ENCODE assay signal across 8 mouse cellular contexts in the genomic region with DNA sequence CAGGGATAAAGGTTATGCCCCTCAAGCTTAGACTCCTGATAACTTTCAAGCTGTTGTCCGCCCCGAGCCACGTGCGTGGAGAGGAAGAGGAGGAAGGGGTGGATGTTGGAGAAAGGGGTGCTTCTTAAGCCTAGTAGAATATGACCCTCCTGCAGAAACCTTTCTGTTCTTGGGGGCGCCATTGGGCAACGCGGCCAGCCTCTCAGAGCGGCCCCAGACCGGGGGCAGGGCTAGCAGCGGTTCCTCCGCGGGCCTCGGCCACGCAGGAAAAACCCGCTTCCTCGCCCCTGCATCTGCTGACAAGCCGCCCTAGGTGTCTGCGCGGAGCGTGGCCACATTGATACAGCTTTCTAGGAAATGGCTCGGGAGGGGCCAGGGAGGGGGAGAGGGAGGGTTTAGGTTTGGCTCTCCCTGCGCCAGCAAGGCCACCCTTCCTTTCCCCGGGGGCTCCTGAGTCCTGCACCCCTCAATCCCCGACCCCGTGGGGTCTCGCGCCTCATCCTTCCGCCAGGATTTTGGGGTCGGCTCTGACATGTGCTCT. TPM values are rescaled to one million over a fixed set of nuclear protein-coding genes. Genes with fewer than 3 reads are reported as not detected.
DNase-seq lines count a peak whose midpoint lies in the region; ATAC-seq lines count a peak whose summit lies in the region.

No protein-coding gene starts in this region.

- H3K4me1 ChIP-seq in embryonic facial prominence, embryonic 11.5 days (ENCODE audit: control insufficient read depth, insufficient read depth, low read length) = peaks cover 16% of the 10 kb centered on the region
- peaks cover 19% of the 10 kb centered on the region for H3K4me1 ChIP-seq in limb, embryonic 11.5 days (ENCODE audit: control insufficient read depth, insufficient read depth, low read length)
- H3K4me1 ChIP-seq in midbrain, embryonic 12.5 days = peaks cover 62% of the 10 kb centered on the region

- DNase-seq in urinary bladder, postnatal 25 days (ENCODE audit: low spot score) = peak; percentile 17
- no peak for DNase-seq in urinary bladder, postnatal 36 days (ENCODE audit: low spot score in 2 of 2)
- peak; percentile 67 for DNase-seq in embryonic facial prominence, embryonic 11.5 days (ENCODE audit: low spot score)
- peak; percentile 43 to 63 for DNase-seq in heart, postnatal 36 days
- peak; percentile 79 for DNase-seq in limb, embryonic 11.5 days (ENCODE audit: low spot score)
- peak; percentile 63 to 70 for DNase-seq in spleen, postnatal 36 days (ENCODE audit: low spot score in 2 of 2)
- DNase-seq in cerebellum, adult 11 months = no peak

- under 1% methylated on average over 28 of the region's 29 CpGs for WGBS in embryonic facial prominence, embryonic 11.5 days
- 0% methylated on average over 29 of the region's 29 CpGs for WGBS in limb, embryonic 11.5 days
- under 1% methylated on average over 29 of the region's 29 CpGs for WGBS in midbrain, embryonic 12.5 days

- H3K4me3 ChIP-seq in embryonic facial prominence, embryonic 11.5 days (ENCODE audit: low read depth, low read length) = peak overlapping the region; percentile 38
- peak overlapping the region; percentile 37 for H3K4me3 ChIP-seq in limb, embryonic 11.5 days (ENCODE audit: low read depth, low read length)
- peak overlapping the region; percentile 75 for H3K4me3 ChIP-seq in midbrain, embryonic 12.5 days

- H3K9me3 ChIP-seq in embryonic facial prominence, embryonic 11.5 days (replicated peaks; ENCODE audit: control insufficient read depth, low read length) = no peaks in the 10 kb centered on the region
- no peaks in the 10 kb centered on the region for H3K9me3 ChIP-seq in limb, embryonic 11.5 days (ENCODE audit: control insufficient read depth, low read length)
- no peaks in the 10 kb centered on the region for H3K9me3 ChIP-seq in midbrain, embryonic 12.5 days

- peak; percentile 3; the same call in 1 of the 2 replicates for ATAC-seq in embryonic facial prominence, embryonic 11.5 days (replicated peaks; ENCODE audit: insufficient number of reproducible peaks, low FRiP score, low TSS enrichment, low read depth)
- ATAC-seq in limb, embryonic 11.5 days (ENCODE audit: insufficient number of reproducible peaks, low FRiP score, low TSS enrichment, low read depth) = peak; percentile 6
- ATAC-seq in midbrain, embryonic 12.5 days (ENCODE audit: low FRiP score, low read depth) = peak; percentile 3; the same call in 1 of the 2 replicates

- intact Hi-C loops in heart, postnatal 36 days (cut with DNase I) = no loop called here

- peak overlapping the region; percentile 84 for H3K4me2 ChIP-seq in embryonic facial prominence, embryonic 11.5 days (ENCODE audit: low read depth, low read length)
- peak overlapping the region; percentile 87 for H3K4me2 ChIP-seq in limb, embryonic 11.5 days (ENCODE audit: low read depth, severe bottlenecking)
- peak overlapping the region; percentile 92 for H3K4me2 ChIP-seq in midbrain, embryonic 12.5 days (replicated peaks)

- H3K36me3 ChIP-seq in embryonic facial prominence, embryonic 11.5 days (replicated peaks; ENCODE audit: control insufficient read depth, insufficient read depth, low read depth, low read length) = no peaks in the 10 kb centered on the region
- H3K36me3 ChIP-seq in limb, embryonic 11.5 days (ENCODE audit: control insufficient read depth, insufficient read depth, low read length) = peaks cover under 1% of the 10 kb centered on the region; the same call in 1 of the 2 replicates
- H3K36me3 ChIP-seq in midbrain, embryonic 12.5 days = no peaks in the 10 kb centered on the region

- H3K27ac ChIP-seq in embryonic facial prominence, embryonic 11.5 days (replicated peaks; ENCODE audit: low read depth, low read length) = peak overlapping the region; percentile 92
- peak overlapping the region; percentile 97 for H3K27ac ChIP-seq in limb, embryonic 11.5 days (replicated peaks; ENCODE audit: low read depth, low read length)
- H3K27ac ChIP-seq in midbrain, embryonic 12.5 days (replicated peaks) = peak overlapping the region; percentile 78

- no peaks in the 10 kb centered on the region for H3K27me3 ChIP-seq in embryonic facial prominence, embryonic 11.5 days (ENCODE audit: control insufficient read depth, insufficient read depth, low read length)
- no peaks in the 10 kb centered on the region for H3K27me3 ChIP-seq in limb, embryonic 11.5 days (ENCODE audit: control insufficient read depth, insufficient read depth, low read length)
- H3K27me3 ChIP-seq in midbrain, embryonic 12.5 days = peaks cover 48% of the 10 kb centered on the region

- H3K9ac ChIP-seq in embryonic facial prominence, embryonic 11.5 days (replicated peaks; ENCODE audit: low read length) = peak overlapping the region; percentile 68
- H3K9ac ChIP-seq in limb, embryonic 11.5 days (ENCODE audit: low read length) = peak overlapping the region; percentile 67
- H3K9ac ChIP-seq in midbrain, embryonic 12.5 days (replicated peaks) = peak overlapping the region; percentile 45

RNA-seq across cellular contexts. Expression of gene Ccnd2, which starts 0.4 kb away (rescaled TPM):
- polyA plus RNA-seq in embryonic facial prominence, embryonic 11.5 days (2014; fragmentation: Nextera tagmentation; extraction: Ambion mirVana) = 957 and 1,016 TPM in 2 replicates
- total RNA-seq in heart, postnatal 36 days (2021) = 100 to 1,000 TPM; 107 to 138 TPM
- 1,093 and 1,097 TPM in 2 replicates for polyA plus RNA-seq in limb, embryonic 11.5 days (2014; fragmentation: Nextera tagmentation; extraction: Ambion mirVana)
- 1,089 and 1,182 TPM in 2 replicates for polyA plus RNA-seq in midbrain, embryonic 12.5 days (2016; fragmentation: Nextera tagmentation; extraction: Ambion mirVana)

RNA-seq across cellular contexts. Expression of gene Tigar, which starts 42.3 kb away (rescaled TPM):
- polyA plus RNA-seq in embryonic facial prominence, embryonic 11.5 days (2014; fragmentation: Nextera tagmentation; extraction: Ambion mirVana) = 4.4 and 5.0 TPM in 2 replicates
- 10 to 100 TPM; 45.8 to 48.8 TPM for total RNA-seq in heart, postnatal 36 days (2021)
- polyA plus RNA-seq in limb, embryonic 11.5 days (2014; fragmentation: Nextera tagmentation; extraction: Ambion mirVana) = 4.3 and 4.5 TPM in 2 replicates
- 8.9 and 9.2 TPM in 2 replicates for polyA plus RNA-seq in midbrain, embryonic 12.5 days (2016; fragmentation: Nextera tagmentation; extraction: Ambion mirVana)

Comparison
In these comparisons a context has a peak if more than half of its experiments do, and no peak if none do; other contexts are left out.
1. DNase-seq: peak in urinary bladder, postnatal 25 days (single experiment), embryonic facial prominence, embryonic 11.5 days (single experiment), heart, postnatal 36 days (2 of 2), limb, embryonic 11.5 days (single experiment) and spleen, postnatal 36 days (2 of 2); none in urinary bladder, postnatal 36 days (0 of 2) and cerebellum, adult 11 months (single experiment).
2. Peak in every context shown above with its lines, with median percentiles within 50 percentile points of each other: ATAC-seq, H3K27ac ChIP-seq, H3K4me2 ChIP-seq, H3K4me3 ChIP-seq and H3K9ac ChIP-seq.